Mouse (Mus musculus) right cerebral cortex, postnatal 10 days (tissue): ENCODE results near the gene Fbxl7.

Experiments used
- DNase-seq, 2 experiments: peaks; one replicate each; pipeline ENCODE4 v3.0.0; 2021; ENCODE audit warnings: low spot score in 2 of 2

Gene Fbxl7

GRCm38 (mm10) chr15:26895251-26895711, at the start of gene Fbxl7:
Gene Fbxl7, minus strand, starts transcription at chr15:26895580.
- DNase-seq: peak; percentile 78

- no peak for DNase-seq
Observed at GRCm38 (mm10) chr15:26922026-26922425, 26.6 kb upstream of the Fbxl7 start.

DNA sequence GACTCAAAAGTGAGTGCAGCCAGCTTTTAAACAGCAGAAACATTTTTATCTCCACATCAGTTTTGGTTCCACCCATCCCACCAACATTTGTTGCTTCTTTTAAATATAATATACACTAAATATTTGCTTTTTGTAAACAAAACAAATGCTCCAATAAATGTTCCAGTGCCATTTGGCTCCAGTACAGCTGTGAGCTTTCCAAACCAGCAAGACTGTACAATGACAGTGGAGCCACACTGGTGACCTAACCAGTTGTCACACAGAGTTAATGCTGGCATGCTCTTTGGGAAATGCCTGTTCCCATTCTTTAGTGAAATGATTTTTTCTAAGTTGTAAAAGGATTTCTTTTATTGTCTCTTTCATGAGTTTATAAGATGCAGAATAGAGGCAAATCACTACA, 18.0 kb upstream of the Fbxl7 start:
- no peak for DNase-seq

DNA sequence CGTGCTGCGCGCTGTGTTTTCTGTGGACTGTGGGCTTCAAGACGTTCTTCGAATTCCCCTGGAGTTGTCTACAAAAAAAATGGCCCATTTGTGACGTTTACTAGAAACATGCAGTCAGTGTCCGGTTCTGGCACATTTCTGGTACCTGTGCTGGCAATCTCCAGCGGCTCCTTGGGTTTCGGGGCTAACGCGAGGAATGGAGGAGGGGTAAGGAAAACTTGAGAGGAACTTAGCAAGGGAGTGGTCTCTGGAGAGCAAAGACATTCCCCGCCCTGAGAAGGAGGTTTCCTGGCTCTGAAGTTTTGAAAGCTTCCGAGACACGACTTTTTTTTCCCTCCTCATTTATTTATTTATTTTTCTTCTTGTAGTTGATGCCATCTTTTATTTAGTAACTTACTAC, 381 bp upstream of the Fbxl7 start:
- no peak for DNase-seq

GRCm38 (mm10) chr15:26894801-26895229, 565 bp downstream of the Fbxl7 start:
- peak; percentile 28 to 33 for DNase-seq

DNA sequence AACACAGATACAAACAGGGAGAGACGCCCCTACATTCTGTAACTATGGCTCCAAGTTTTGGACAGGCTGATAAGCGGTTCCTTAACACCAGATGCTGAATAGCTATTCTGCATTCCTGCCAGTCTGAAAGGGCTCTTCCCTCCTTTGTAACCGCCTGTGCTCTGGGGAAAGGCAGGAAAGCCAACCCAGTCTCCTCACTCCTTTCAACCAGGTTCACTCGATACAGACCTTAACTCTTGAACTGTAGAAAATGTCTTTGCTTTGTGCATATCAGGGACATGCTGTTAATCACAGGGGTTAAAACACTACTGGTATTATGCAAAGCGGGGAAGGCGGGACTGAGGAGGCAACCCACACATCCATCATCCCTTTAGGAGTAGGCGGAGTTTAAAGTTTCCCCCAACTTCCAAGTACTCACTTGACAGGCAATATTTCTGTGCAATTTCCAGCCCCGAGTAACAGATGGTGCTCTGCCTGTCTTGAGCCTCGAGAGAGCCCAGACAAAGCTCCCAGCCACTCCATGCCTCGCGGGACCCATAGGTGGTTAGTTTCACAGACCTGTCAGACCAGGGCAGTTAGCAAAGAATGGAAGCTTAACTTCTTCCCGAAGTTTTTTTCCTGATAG, 1.2 kb downstream of the Fbxl7 start:
- peak in 1 of 2 experiments; percentile 18 for DNase-seq

DNA sequence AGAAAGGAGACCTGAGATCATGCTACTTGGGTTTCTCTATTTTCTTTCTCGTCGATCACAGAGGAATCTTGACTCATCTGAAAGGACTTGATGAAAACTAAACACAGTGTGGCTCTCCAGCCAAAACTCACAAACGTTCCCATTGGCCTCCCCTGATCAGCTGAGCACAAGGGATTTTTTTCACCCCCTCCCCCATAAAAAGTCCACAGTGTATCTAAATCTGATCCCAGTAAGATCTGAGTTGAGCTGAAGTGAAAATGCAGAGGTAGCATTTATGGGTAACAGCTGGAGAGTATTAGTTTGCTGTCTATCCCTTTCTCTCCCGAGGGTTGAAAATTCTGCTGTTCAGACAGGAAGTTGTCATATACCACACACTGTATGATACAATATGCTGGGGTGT, 2.2 kb downstream of the Fbxl7 start:
- DNase-seq: no peak

- no peak for DNase-seq
Observed at GRCm38 (mm10) chr15:26889971-26890370, 5.4 kb downstream of the Fbxl7 start.

DNA sequence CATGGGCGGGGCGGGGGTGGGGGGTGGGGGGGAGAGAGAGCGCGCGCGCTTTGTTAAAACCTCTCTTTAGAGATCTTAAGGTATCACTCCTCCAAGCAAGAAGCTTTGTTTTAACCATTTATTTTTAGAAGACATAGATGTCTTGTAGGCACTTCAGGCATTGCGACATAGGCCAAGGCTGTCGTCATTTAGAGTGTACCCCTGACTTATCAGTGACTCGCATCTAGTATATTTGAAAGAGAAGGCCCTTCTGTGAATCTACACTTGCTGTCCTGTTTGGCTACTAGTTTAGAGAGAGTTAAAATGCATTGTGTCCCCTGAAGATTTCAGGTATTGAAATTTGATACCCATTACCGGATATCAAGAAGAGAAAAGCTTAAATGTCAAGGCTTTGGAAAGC, 7.2 kb downstream of the Fbxl7 start:
- no peak for DNase-seq

DNA sequence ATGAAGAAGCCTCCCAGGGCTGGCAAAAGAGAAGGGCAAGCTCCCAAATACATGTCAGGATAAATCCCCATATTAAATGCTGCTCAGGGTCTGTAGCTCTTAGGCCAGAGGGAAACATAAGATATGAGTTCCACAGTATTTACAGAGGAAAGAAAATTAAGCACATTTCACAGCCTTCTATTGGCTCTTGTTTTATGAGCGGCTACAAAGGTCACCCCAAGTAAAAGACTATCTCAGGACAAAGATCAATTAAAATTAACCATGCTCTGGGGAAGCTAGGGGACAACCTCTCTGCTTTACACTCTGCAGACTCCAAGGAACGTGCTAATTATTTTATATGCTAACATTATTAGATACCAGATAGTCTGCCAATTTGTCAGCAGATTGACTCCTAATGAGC, 9.4 kb downstream of the Fbxl7 start:
- DNase-seq: no peak

DNA sequence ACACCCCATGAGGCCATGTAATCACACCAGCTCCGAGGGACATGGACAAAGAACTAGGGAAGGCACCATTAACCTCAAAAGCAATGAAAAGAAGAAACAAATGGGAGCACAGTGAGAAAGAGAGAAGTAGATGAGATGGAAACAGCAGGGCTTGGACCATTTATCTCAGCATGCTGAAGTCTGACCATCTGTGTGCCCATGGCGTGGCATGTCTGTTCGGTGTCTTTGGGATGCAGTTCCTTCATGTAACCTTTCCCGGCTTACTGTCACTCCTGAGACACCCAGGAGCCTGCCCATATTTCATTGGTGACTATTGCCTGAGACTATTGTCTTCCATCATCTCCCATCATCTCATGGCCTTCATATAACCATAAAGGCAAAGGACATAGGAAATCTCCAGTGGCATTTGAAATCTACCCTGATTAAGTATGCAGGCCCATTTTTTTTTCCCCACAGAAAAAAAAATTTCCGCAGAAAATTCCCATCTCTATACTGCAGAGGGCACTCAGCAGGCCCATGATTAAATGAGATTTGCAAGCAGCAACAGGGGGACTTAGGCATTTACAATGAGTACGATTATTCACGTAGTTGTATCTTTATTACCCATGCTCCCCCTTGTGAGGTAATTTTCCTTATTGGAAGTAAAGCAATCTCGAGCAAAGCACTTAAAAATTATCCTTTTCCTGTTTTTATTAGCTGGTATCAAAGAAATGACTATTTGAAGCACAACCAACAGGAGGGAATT, 15.0 kb downstream of the Fbxl7 start:
- DNase-seq: no peak

DNA sequence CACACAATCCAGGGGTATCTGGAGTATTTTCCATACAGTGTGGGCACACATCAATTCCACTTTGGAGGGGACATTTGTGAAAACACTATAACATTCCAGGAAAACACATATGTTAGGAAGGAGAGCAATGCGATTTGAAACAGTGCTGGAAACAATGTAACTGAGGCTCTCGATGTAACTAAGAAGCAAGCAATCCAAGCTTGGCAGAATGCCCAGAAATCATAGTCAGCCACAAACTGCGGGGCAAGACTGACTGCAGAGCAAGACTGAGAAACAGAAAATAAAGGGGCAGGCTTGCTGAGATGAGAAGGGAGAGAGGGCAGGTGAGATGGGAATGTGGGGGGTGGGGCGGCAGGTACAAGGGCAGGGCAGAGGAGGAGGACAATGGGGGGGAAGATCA, 19.7 kb downstream of the Fbxl7 start:
- DNase-seq: peak; percentile 83 to 88

DNA sequence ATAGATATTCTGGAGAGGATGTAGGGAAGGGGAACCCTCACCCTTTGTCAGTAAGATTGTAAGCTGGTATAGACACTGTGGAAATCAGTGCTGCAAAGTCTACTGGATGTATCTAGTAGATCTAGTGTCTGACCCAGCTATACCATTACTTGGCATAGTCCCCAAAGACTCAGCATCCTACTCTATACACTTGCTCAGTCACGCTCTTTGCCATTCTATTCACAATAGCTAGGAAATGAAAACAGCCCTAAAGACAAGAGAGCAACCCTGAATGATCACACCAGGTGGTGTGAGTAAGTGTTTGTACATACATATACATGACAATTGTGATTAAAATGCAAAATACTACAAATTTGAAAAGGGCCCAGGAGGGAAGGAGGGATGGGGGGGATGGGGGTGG, 23.1 kb downstream of the Fbxl7 start:
- DNase-seq: no peak

DNA sequence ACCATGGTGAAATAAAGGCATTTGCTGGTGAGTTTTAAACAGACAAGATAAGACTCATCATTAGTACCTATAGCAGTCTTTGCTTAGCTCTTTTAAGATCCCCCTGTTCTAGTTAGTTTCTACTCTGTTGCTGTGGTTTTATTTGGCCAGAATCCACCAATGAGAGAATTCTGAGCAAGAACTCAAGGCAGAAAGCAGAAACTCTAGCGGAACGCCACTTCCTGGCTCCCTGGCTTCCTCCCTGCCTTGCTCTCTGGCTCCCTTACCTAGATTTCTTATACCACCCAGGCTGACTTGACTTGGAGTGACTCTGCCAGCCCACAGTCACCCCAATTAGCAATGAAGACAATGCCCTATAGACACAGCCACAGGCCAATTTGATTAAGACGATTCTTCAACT, 26.2 kb downstream of the Fbxl7 start:
- no peak for DNase-seq

DNA sequence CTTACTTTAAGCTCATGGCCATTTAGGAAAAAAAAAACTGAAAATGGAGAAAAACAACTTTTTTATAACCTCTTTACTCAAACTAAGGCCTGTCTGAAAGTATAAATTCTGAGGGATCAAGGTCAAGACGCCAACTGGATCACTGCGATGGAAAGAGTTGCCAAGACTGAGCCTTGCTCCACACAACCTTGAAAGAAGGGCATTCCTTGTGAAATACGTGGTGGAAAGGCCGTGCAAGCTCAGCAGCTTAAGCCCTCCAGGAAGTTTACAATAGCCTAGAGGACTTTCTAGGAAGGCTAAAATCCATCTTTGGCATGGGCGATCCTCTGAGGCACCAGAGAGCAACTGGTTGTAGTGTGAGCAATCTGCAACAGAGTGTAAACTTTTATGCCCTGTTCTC, 27.9 kb downstream of the Fbxl7 start:
- DNase-seq: no peak

GRCm38 (mm10) chr15:26862173-26862572, 33.2 kb downstream of the Fbxl7 start:
- no peak for DNase-seq

DNA sequence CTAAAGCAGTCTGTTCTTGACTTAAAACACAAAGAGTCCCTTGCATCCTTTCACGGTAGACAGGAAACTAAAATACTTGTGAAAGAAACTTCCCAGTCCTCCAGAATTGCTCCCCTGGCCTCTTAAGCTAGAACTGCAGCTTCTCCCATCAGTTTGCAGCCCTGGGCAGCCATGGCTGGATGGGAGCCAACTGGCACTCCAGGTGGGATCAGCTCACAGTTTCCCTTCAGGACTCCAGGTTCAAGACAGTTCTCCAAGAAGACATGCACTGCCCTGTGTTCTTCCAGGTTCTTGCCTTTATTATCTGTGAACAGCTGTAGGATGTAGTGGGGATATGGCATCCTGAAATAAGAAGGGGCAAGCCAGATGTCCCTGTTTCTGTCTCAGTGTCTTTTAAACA, 45.8 kb downstream of the Fbxl7 start:
- peak in 1 of 2 experiments; percentile 21 for DNase-seq

DNA sequence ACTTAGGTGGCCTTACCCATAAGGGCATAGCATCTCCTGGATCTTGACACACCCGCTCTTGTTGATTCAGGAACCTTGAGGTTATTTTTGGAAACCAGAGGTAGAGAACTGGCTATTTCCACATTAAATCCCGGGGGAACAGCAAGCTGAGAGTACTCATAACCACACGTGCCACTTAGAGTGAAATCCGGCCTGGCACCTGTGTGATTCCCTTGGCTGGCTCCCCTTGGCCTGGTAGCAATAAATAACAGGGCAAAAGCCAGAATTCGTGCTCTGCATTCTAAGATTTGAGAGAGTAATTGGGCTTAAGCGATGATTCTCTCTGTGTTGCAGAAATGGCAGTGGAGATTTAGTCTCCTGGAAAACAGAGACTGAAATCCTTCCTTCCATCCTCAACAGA, 53.2 kb downstream of the Fbxl7 start:
- DNase-seq: peak; percentile 21 to 24

DNA sequence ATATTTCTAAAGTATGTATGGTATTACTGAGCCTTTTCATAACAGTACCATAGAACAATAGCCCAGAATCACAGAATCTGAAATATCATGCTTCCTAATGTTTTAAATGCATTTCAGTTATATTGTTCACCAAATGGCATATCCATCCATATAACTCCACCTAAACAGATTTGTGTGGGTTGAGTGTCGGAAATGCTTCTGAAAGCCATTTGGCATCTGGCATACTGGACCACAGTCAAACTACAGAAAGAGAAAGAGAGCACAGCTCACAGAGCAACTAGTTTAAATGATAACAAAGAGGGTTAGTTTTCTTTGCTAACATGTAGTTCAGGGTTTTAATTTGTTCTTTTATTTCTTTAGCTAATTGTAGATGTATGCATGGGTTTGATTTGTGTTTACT, 57.0 kb downstream of the Fbxl7 start:
- DNase-seq: no peak

DNA sequence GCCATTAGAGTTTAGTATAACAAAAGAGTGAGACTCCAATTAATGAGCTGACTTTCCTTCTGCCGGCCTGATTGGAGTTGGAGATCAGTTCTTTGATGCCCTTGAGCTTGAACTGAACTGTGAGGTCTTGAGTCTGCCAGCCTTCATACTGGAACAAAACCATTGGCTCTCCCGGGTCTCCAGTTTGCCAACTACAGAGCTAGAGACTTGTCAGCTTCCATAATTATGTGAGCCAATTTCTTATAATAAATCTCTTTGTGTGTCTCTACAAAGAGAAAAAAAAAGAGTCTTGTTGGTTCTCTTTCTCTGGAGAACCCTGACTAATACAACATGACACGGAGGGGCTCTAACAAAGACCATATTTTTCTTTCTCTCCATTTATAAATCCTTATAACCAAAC, 58.2 kb downstream of the Fbxl7 start:
- no peak for DNase-seq

- no peak for DNase-seq
Observed at GRCm38 (mm10) chr15:26834415-26834814, 61.0 kb downstream of the Fbxl7 start.

DNA sequence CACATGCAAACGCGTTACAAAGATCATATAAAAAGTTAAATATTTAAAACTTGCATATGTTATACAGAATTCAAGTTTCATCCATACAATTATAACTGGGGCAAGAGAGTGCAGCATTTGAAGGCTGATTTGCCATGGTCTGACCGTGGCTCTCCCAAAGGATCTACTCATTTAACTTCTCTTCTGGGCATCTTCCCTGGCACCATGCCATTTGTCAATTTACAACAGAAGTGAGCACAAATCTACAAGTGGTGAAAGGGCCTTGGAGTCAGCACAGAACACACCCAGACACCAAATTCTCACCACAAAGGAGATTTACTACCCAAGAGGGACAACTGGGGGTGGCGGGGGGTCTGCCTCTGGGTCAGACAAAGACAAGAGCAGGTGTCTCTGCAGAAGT, 64.2 kb downstream of the Fbxl7 start:
- no peak for DNase-seq

DNA sequence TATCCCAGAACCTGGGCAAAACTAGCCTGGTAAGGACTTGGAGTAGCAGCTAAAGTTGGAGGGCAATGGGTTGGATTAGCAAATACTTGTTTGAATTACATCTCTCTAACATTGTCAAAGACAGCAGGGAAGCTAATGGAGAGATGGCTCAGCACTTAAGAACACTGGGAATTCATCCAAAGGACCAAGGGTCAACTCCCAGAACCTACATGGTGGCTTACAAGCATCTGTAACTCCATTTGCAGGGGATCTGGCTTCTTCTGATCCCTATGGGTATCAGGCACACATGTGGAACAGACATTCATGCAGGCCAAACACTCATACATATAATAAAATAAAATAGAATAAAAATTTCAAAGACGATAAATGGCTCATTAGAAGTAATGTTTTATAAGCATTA, 78.4 kb downstream of the Fbxl7 start:
- DNase-seq: no peak

DNA sequence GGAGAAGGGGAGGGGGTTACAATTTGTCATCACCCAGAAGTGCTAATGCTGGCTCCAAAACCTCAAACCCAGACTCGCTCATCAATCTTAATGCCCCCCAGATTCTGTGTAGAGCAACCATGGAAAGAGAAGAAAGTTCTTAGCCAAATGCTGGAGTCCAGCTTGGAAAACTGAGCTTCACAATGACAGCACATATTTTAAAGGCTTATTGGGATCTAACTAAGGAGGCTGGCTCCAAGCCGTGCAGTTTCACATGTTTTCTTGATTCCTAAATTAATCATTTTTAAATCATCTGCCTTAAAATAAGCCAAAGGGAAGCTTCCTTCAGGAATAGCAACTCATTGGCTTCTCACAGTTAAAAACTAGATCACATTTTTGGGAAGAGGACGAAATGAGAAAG, 82.5 kb downstream of the Fbxl7 start:
- no peak for DNase-seq
